Mouse (Mus musculus) midbrain, embryonic 14.5 days (tissue): ENCODE measurements at regions not wholly inside any gene's neighbourhood (a gene's known extent, or its start where the extent isn't known, plus 50 kb on each side); places are given as distances from the start of the nearest gene placed in this dataset.

Source experiments
- ATAC-seq: fragments of 200-750 bp; cut with Nextera tagmentation; 2 replicates; pipeline ENCODE4 v1.8.0; 2017; ENCODE audit warnings: moderate number of reproducible peaks, moderate library complexity; ENCODE audit not compliant: low FRiP score, low TSS enrichment
- DNase-seq: peaks from one replicate; pipeline ENCODE4 v3.0.0-alpha.2; 2015
- H3K27ac ChIP-seq: fragments of 300-500 bp; sonication (generic); replicated peaks from 2 replicates; pipeline ENCODE4 v1.5.1; 2014; ENCODE audit warnings: mild to moderate bottlenecking, low read depth, low read length, moderate library complexity
- H3K27me3 ChIP-seq: fragments of 300-500 bp; sonication (generic); 2 replicates; pipeline ENCODE4 v1.6.1; 2014; ENCODE audit warnings: low read length, control low read depth, mixed read lengths; ENCODE audit not compliant: control insufficient read depth, insufficient read depth
- H3K36me3 ChIP-seq: fragments of 300-500 bp; sonication (generic); 2 replicates; pipeline ENCODE4 v1.6.1; 2014; ENCODE audit warnings: low read length, control low read depth; ENCODE audit not compliant: control insufficient read depth, insufficient read depth
- H3K4me1 ChIP-seq: fragments of 300-500 bp; sonication (generic); 2 replicates; pipeline ENCODE4 v1.6.1; 2014; ENCODE audit warnings: mild to moderate bottlenecking, antibody characterized with exemption, low read length, control low read depth; ENCODE audit not compliant: control insufficient read depth, insufficient read depth
- H3K4me2 ChIP-seq: fragments of 300-500 bp; sonication (generic); 2 replicates; pipeline ENCODE4 v1.6.1; 2014; ENCODE audit warnings: mild to moderate bottlenecking, low read length, moderate library complexity
- H3K4me3 ChIP-seq: fragments of 300-500 bp; sonication (generic); replicated peaks from 2 replicates; pipeline ENCODE4 v1.5.1; 2014; ENCODE audit warnings: low read depth, low read length
- H3K9ac ChIP-seq: fragments of 300-500 bp; sonication (generic); replicated peaks from 2 replicates; pipeline ENCODE4 v1.6.1; 2014; ENCODE audit warnings: mild to moderate bottlenecking, low read length, moderate library complexity
- H3K9me3 ChIP-seq: fragments of 300-500 bp; sonication (generic); 2 replicates; pipeline ENCODE4 v1.6.1; 2016; ENCODE audit warnings: low read length, control low read depth, mixed read lengths; ENCODE audit not compliant: control insufficient read depth
- WGBS: fragments of 180-500 bp; shearing (Covaris S2); extraction: QIAGEN DNeasy Blood & Tissue Kit; methylation state at CpG from one replicate; pipeline ENCODE4 v1.1.7; 2014; 5-methylcytosine and 5-hydroxymethylcytosine counted together

- 38% methylated on average over 4 of the region's 4 CpGs for WGBS
Observed at GRCm38 (mm10) chr8:96296643-96297042, 408.3 kb upstream of the Got2 start.

GRCm38 (mm10) chr8:96290740-96291139, 402.4 kb upstream of the Got2 start:
- no peaks in the 10 kb centered on the region for H3K9me3 ChIP-seq
- DNase-seq (no peak), ATAC-seq (no peak)
- no peaks in the 10 kb centered on the region for H3K36me3 ChIP-seq
- H3K4me3 ChIP-seq: no peak overlapping the region
- H3K9ac ChIP-seq: no peak overlapping the region
- no peaks in the 10 kb centered on the region for H3K4me1 ChIP-seq
- H3K27ac ChIP-seq: no peak overlapping the region
- no peak overlapping the region for H3K4me2 ChIP-seq
- no peaks in the 10 kb centered on the region for H3K27me3 ChIP-seq

More at GRCm38 (mm10) chr8:96296643-96297042, 408.3 kb upstream of the Got2 start:
- Histone ChIP-seq H3K4me1 (no peaks in the 10 kb centered on the region), H3K4me2 (no peak overlapping the region), H3K9ac (no peak overlapping the region), H3K9me3 (no peaks in the 10 kb centered on the region), H3K27ac (no peak overlapping the region), H3K36me3 (no peaks in the 10 kb centered on the region), H3K27me3 (no peaks in the 10 kb centered on the region), H3K4me3 (no peak overlapping the region)
- DNase-seq: peak; percentile 40
- no peak for ATAC-seq

- H3K27me3 ChIP-seq: no peaks in the 10 kb centered on the region
- no peak overlapping the region for H3K4me2 ChIP-seq
- no peak overlapping the region for H3K27ac ChIP-seq
- H3K9me3 ChIP-seq: no peaks in the 10 kb centered on the region
- no peak overlapping the region for H3K4me3 ChIP-seq
- ATAC-seq (no peak), DNase-seq (peak; percentile 19)
- no peak overlapping the region for H3K9ac ChIP-seq
- 69% methylated on average over 3 of the region's 3 CpGs for WGBS
- no peaks in the 10 kb centered on the region for H3K4me1 ChIP-seq
- no peaks in the 10 kb centered on the region for H3K36me3 ChIP-seq
Observed at GRCm38 (mm10) chr8:96289519-96289918, 401.2 kb upstream of the Got2 start.

- 20% methylated on average over 3 of the region's 3 CpGs for WGBS
- DNase-seq (peak; percentile 32), ATAC-seq (no peak; the same call in 1 of the 2 replicates)
- Histone ChIP-seq H3K4me3 (no peak overlapping the region), H3K27me3 (no peaks in the 10 kb centered on the region), H3K4me1 (no peaks in the 10 kb centered on the region), H3K27ac (no peak overlapping the region), H3K36me3 (no peaks in the 10 kb centered on the region), H3K9ac (no peak overlapping the region), H3K4me2 (no peak overlapping the region), H3K9me3 (no peaks in the 10 kb centered on the region)
Observed at GRCm38 (mm10) chr8:96288525-96288924, 400.2 kb upstream of the Got2 start.

- Histone ChIP-seq H3K4me1 (peaks cover 8% of the 10 kb centered on the region), H3K9ac (no peak overlapping the region), H3K4me2 (no peak overlapping the region), H3K4me3 (no peak overlapping the region), H3K27ac (peak overlapping the region; percentile 57), H3K36me3 (no peaks in the 10 kb centered on the region), H3K27me3 (no peaks in the 10 kb centered on the region), H3K9me3 (no peaks in the 10 kb centered on the region)
- WGBS: 7% methylated on average over 4 of the region's 4 CpGs
- DNase-seq (peak; percentile 54), ATAC-seq (peak; percentile 37; the same call in 1 of the 2 replicates)
Observed at GRCm38 (mm10) chr8:96277479-96278138, 389.3 kb upstream of the Got2 start.

- Histone ChIP-seq H3K36me3 (no peaks in the 10 kb centered on the region), H3K27ac (no peak overlapping the region), H3K27me3 (no peaks in the 10 kb centered on the region), H3K4me3 (no peak overlapping the region), H3K4me2 (no peak overlapping the region), H3K9ac (no peak overlapping the region), H3K9me3 (no peaks in the 10 kb centered on the region), H3K4me1 (peaks cover 8% of the 10 kb centered on the region)
- ATAC-seq: 0 out of 2 replicates have a peak, but pooled peaks have one; percentile 14
- 54% methylated on average over 5 of the region's 5 CpGs for WGBS
- no peak for DNase-seq
Observed at GRCm38 (mm10) chr8:96277058-96277457, 388.7 kb upstream of the Got2 start.

GRCm38 (mm10) chr8:96256294-96256693, 367.9 kb upstream of the Got2 start:
- H3K4me2 ChIP-seq: no peak overlapping the region
- H3K4me1 ChIP-seq: no peaks in the 10 kb centered on the region
- no peaks in the 10 kb centered on the region for H3K27me3 ChIP-seq
- no peaks in the 10 kb centered on the region for H3K9me3 ChIP-seq
- DNase-seq: no peak
- H3K36me3 ChIP-seq: no peaks in the 10 kb centered on the region
- no peak overlapping the region for H3K9ac ChIP-seq
- WGBS: 68% methylated on average over 5 of the region's 5 CpGs
- peak overlapping the region; percentile 38; the same call in 1 of the 2 replicates for H3K27ac ChIP-seq
- ATAC-seq: no peak
- H3K4me3 ChIP-seq: no peak overlapping the region

GRCm38 (mm10) chr8:96255811-96256210, 367.5 kb upstream of the Got2 start:
- 48% methylated on average over 5 of the region's 5 CpGs for WGBS
- H3K4me1 ChIP-seq: no peaks in the 10 kb centered on the region
- DNase-seq (no peak), ATAC-seq (no peak)
- no peaks in the 10 kb centered on the region for H3K36me3 ChIP-seq
- no peak overlapping the region for H3K4me2 ChIP-seq
- H3K9ac ChIP-seq: no peak overlapping the region
- no peak overlapping the region for H3K27ac ChIP-seq
- no peak overlapping the region for H3K4me3 ChIP-seq
- H3K9me3 ChIP-seq: no peaks in the 10 kb centered on the region
- no peaks in the 10 kb centered on the region for H3K27me3 ChIP-seq

GRCm38 (mm10) chr8:96246017-96246416, 357.7 kb upstream of the Got2 start:
- H3K36me3 ChIP-seq: no peaks in the 10 kb centered on the region
- H3K4me2 ChIP-seq: no peak overlapping the region
- H3K9me3 ChIP-seq: no peaks in the 10 kb centered on the region
- DNase-seq (peak; percentile 57), ATAC-seq (no peak)
- no peak overlapping the region for H3K9ac ChIP-seq
- no peaks in the 10 kb centered on the region for H3K27me3 ChIP-seq
- H3K4me3 ChIP-seq: no peak overlapping the region
- no peak overlapping the region for H3K27ac ChIP-seq
- peaks cover 7% of the 10 kb centered on the region for H3K4me1 ChIP-seq
- 36% methylated on average over 7 of the region's 7 CpGs for WGBS
